Mouse (Mus musculus): ENCODE results near the gene Vmn1r4.

Gene Vmn1r4

DNA sequence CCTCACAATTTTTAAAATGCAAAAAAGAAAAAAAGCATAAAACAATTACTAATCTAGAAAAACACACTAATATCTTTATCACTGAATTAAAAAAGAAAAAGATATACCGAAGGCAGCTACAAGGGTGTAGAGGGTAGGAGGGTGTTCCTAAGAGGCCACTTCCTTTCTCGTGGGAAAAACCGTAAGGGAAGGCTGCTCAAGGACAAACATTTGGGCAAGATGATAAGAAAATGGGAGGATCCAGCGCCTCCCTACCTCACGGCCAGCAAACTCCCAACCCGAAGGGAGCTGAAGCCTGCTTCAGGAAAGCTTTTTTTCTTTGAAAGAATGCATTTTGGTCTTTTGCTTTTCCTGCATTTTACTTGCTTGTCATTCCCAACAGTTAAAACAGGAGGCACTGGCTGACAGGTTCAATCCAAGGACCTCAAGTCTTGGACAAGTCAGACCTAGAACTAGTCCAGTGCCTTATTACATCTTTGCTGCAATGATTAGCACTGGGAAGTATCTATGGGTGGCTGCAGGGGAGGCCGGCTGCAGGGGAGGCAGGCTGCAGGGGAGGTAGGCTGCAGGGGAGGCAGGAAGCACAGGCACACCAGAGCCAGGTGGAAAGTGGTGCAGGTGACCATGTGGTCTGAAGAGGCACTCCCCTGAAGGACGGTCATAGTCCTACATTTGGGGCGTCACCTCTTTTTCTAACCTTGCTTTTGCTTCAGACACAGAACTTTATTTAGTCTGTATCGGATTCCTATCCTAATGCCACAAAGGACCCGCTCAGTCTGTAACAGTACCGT is 6.0 kb upstream of the Vmn1r4 start:
- no peak for DNase-seq

DNA sequence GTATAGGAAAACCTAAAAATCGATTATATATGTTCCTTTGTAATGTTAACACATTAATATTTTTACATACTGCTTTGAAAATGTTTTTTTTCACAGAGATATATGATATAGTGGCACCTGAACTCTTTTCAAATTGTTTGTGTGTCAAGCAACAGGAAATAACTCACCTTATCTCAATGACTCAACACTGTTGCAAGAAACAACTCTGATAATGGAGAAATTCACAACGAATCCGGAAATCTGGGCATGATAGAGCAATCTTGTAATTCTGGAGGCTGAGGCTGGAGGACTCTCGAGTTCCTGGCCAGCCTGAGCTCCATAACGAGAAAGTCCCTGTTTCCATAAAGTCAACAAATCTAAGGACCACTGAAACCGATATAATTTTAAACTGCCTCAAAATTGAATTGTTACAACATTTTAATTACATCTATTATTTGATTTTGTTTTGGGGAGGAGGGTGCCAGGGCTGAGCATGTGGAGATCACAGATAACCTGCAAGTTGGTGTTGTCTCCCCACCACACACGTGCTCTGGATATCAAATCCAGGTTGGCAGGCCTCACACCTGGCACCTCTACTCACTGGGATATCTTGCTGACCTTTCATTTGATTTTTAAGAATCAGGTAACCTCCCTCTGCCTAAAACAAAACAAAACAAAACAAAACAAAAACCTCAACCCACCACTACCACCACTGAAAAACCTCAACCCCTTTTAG is 4.3 kb upstream of the Vmn1r4 start:
- DNase-seq = no peak

DNA sequence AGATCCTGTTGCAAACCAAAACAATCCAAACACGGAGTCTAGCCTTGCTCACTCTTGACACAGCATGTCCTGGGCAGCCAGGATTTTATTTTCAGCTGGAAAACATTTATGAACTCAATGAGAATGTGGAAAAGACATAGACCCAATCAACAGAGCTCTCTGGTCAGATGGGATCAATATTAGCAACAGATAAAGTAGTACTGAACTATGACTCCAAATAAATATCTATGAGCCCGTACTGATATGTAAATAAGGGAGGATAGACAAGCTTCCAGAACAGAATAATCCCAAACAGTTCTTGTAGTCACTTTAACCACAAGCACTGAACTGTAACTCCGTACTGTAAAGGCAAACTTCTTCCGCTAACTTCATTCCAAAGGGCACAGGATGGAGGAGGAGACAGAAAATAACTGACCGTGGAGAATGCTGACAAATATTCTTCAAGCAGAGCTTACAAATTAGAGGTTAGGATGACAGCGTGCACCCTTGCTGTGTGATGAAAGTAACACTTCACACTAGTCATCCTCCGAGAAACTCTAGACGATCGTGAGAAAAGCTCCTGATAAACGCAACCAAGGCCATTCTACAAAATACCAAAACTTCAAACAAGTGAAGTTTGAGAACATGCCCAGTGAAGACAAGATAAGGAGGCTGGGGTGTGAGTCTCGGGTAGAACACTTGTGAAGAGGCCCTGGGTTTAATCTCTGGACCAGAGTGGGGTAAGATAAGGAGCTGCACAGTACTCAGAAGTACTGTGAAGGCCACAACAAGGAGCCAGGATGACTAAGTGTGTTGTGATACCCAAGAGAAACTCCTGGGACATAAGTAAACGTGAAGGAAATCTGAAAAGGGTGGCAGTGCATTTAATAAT is 3.4 kb upstream of the Vmn1r4 start:
- peak; percentile 60 for DNase-seq

DNA sequence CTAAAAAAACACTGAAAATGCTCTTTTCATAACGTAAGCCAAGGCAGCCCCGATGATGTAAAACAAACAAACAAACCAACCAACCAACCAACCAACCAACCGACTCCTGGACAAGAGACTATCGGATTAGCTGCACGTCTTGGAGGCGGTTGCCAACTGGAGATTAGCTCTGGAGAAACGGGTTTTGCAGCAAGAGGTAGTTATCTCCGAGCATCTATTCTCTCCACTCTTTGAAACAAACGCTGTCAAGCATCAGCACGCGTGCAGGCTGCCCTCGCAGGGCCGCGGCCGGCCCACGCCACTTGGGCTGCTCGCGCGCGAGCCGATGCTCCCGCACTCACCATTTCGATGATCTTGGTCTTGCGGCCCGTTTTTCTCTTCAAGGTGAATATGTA is 487 bp upstream of the Vmn1r4 start:
- DNase-seq = no peak

DNA sequence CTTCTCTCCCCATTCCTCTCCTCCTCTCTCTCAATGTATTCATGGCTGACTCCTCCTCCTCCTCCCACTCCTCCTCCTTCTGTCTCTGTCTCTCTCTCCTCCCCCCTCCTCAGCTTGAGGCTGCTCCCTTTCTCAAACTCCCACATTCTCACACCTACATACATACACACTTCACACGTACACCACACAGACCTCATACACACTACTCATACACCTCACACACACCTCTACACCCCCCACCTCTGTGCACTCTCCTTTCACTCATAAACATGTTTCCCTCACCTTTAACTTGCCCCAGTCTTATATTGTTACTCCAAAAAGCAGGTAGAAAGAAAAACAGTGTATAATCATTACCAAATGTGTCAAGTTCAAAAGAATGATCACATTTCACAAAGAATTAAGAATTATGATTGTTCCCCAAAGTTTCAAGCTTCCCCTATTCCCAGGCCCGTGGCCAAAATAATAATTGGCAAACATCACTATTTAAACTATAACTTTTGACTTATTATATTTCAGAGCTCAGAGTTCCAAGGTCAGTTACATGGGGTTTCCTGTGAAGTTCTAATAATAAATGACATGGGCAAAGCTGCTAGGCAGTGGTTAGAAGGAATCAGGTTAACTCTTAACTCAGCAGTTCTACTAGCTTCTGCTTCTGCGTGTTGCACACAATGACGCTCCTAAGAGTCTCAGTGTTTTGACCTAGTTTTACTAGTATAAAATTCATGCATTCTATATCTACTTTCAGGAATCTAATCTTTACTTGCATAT is 8.0 kb downstream of the Vmn1r4 start:
- DNase-seq = no peak

DNA sequence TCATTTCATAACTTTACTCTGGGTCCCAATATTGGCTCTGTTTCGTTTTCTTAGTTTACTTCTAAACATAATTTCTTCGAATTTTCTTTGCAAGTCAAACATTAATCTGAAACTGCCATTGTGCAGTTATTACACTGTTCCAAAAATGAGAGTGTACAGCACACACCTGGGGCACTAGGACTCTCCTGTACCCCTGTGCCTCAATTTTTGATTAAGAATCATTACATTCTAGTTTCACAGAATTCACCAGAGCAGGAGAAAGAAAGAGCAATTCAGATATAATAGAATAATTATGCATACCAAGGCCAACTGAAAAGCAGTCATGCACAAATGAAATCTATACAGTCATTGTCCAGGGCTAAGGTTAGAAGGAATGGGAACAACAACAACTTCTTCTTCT is 8.6 kb downstream of the Vmn1r4 start:
- no peak for DNase-seq

DNA sequence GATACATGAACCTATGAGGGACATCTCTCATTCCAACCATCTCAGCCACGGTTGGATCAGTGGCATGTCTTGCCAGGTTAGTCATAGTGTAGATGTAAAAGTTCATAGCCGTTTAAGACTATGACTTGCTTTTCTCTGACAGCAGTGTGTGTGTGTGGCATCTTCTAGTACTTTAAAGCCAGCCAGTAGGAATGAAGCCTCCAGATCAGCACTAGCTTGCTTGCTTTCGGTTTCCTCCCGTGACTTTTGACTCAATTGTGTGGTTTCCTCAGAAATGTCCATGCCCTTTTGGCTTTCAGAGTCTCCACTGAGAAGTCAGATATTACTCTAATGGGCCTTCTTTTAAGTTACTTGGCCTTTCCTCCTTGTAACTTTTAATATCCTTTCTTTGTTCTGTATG is 10.6 kb downstream of the Vmn1r4 start:
- no peak for DNase-seq

DNA sequence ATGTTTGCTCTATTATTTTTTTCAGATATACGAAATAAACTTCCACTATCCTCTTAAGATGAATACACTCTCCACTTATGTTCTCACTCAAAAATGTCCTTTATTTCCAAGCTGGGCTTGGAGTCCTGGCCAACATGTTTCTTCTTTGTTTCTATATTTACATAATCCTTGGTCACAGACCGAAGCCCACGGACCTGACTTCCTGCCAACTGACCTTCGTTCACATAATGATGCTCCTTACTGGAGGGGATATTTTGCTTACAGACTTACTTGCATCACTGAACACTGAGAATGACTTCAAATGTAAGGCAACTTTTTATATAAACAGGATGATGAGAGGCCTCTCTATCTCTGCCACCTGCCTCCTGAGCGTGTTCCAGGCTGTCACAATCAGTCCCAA is 32.6 kb downstream of the Vmn1r4 start:
- DNase-seq = peak; percentile 64

DNA sequence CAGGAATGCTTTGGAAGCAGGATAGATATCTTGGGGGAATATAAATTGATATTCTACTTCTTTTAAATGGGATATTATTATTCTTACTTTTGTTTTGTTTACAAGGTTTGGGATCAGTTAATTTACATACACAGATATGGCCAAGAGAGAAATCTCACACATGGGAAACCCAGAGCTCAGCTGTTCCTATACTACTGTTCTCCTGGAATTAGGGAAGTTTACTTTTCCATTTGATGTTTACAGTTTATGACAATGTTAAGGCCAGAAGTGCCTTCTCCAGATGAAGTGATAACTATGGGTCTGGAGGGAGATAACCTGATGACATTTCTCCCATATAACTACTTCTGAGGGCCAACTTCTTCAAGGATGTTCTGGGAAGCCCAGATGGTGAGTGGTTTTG is 46.2 kb downstream of the Vmn1r4 start, which contains the start of gene Vmn1r5:
Gene Vmn1r5 (plus strand): TSS at position 301 of the 400 bp plus-strand sequence.
- no peak for DNase-seq

DNA sequence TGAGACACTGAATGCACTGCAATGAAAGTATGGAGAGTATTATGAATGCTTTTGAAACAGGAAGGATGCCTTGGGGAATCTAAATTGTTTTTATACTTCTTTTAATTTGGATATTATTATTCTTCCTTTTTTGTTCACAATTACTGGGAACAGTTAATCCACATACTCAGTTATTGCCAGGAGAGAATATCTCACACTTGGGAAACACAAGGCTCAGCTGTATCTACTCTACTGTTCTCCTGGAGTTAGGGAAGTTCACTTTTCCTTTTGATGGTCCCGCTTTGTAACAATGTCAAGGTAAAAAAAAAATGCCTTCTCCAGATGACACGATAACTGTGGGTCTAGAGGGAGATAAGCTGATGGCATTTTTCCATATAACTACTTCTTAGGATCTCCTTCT is 73.1 kb downstream of the Vmn1r4 start, which contains the start of gene Vmn1r6:
Gene Vmn1r6 (plus strand): TSS at position 301 of the 400 bp plus-strand sequence.
- no peak for DNase-seq
